Mouse (Mus musculus): ENCODE results near the gene Olfr150.
"Not testable (repeated sequence)": the region's sequence is repeated elsewhere in the genome, so short reads cannot be mapped to it uniquely, and the experiment has no call there.

The Olfr150 gene

DNA sequence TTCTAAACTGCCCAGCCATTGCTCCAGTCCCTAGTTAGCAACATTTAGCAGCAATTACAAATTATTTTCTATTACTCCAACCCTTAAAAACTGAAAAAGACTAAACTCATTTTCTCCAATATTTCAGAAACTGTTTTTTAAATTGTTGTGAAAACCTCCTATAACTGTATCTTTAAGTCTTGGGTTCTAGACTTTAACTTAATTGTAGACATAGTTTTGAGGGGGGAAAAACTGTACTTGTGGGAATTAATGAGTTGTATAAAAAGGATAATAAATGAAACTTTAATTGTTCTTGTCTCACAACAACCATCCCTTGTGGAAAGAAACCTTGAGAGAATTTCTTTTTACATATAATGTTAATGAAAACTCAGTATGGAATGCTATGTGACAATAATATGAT is at the start of gene Olfr150:
Gene Olfr150 (plus strand): TSS at position 301 of the 400 bp plus-strand sequence.
- DNase-seq: no peak

DNA sequence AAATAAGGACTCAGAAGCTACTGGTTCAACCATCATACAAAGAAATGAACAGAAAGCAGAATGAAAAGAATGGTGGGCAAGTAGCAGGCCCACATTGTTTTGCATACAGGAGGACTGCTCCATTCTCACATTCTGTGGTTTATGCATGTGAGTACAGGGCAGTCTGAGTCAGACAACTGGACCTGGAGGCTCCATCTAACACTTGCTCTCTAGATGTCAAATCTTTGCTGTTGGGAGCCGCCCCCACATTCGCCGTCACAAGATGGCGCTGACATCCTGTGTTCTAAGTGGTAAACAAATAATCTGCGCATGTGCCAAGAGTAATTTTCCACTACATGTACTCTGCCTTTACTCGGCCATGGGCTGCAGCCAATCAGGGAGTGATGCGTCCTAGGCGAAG is 29.7 kb upstream of the Olfr150 start:
- DNase-seq: not testable (repeated sequence)

DNA sequence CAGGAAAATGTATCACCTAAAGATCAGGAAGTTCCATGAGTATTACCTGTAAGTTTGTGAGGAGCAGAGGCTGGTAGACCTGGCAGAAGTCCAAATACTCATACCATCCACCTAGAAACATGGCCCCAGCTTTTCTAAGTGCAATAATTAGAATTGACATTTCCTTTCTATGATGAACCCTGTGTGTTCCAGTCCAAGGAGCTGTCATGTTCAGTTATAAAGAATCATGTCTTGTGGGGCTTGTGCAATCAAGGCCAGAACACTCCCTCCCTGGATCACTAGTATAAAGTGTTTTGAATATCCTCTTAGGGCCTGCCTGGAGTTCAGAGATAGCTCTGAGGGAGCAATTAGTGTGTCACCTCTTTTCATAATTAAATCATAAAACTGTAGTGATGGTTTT is 23.8 kb upstream of the Olfr150 start, which contains the start of gene Olfr149:
Gene Olfr149 (minus strand): TSS at position 101 of the 400 bp plus-strand sequence.
- DNase-seq: no peak

DNA sequence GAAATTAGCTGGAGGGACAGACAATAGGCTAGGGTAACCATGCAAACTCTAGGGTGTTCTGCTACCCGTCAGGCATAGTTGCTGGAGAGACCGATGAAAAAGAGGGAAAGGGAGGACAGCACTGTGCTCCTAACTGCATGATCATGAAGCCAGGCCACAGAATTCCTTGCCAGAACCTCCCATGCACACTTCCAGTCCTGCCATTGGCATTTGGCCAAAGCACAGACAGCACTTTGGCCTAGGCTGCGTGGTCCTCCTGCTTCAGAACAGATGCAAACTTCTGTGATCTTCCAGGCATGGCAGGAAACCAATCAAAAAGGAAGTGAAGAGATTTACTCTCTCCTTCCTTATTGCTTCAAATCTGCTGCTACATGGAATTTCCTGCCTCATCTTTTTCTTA is 21.8 kb upstream of the Olfr150 start:
- no peak for DNase-seq

DNA sequence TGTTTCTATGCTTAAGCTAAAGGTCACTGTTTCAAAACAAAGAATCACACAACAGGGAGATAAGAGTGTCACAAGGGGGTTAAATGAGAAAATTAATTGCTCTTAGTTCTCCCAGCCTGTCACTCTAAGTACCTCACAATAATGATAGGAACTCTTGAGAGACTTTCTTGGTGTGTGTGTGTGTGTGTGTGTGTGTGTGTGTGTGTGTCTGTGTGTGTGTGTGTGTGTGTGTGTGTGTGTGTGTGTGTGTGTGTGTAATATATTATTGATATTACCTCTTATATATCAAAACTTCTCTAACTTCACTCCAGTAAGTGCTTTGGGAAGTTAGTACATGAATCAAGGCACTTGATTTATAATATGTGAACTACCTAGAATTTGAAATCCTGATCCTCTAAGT is 19.7 kb upstream of the Olfr150 start, which contains the start of gene Olfr965:
Gene Olfr965 (plus strand): TSS at position 301 of the 400 bp plus-strand sequence.
- DNase-seq: no peak

DNA sequence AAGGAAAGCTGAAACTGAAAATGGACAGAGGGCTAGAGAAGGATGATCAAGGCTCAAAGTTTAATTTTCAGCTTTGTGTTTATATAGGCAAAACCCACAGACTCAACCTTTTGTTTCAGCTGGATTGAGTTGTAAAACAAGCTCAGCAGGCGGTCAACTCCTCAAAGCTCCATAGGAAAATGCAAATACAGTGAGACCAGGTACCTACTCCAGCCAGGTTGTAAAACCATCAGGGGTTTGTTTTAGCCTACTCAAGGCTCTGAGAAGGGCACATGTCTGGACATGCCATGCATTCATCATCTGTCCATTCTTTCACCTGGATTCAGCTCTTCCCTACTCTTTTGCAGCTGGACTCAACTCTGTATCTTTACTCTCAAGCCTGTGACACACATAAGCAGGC is 10.0 kb downstream of the Olfr150 start:
- no peak for DNase-seq

DNA sequence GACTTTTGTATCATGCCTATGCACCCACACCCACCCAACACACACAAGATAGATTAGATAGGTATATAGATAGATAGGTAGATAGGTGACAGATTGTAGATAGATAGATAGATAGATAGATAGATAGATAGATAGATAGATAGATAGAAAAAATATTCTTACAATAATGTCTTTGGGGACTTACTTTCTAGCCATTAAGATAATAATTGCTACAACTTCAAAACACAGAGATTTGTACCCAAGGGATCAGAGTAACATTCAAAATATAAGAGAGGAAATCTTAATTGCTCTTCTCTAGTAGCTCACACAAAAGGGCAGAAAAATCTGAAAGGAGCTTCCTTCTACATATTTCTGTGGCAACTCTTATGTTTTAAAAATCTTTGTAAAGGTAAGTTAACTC is 15.2 kb downstream of the Olfr150 start, which contains the start of gene Olfr967:
Gene Olfr967 (plus strand): TSS at position 301 of the 400 bp plus-strand sequence.
- DNase-seq: no peak

DNA sequence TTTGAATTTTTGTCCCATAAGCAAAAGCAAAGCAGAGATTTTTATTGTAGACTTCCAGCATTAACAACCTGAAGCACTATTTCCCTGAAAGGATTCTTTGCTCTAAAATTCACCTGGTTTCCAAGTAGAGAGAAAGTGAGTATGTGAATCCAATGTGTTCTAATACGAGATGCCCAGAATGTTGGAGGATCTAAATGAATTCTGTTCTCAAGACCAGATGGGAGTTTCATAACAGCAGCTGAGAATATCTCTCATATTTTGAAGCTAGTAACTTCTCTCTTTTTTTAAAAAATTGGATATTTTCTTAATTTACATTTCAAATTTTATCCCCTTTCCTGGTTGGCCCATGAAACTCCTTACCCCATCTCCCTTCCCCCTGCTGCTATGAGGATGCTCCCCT is 15.7 kb downstream of the Olfr150 start:
- no peak for DNase-seq

DNA sequence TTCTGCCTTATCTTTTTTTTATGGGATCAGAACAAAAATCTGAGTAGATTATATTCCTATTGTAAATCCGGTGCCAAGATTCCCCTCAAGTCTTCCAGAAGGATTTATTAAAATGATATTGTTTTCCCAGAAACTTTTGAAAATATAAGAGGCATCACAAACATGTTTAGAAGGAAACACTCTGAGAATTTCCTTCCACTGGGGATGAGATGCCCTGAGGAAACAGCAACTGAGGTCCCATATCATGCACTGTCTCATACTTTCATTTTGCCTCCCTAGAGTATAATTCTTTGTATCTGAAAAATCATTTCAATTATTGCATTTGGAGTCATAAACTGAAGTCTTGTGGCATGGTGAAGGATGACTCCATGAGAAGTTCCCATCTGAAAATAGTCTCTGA is 52.4 kb downstream of the Olfr150 start, which contains the start of gene Olfr968:
Gene Olfr968 (minus strand): TSS at position 101 of the 400 bp plus-strand sequence.
- no peak for DNase-seq

Measured in cerebellum, adult 9-11 months (tissue).